In genomic region chr5:32588136-32588535, GRCm38 (mm10) we compare ENCODE assay signal across 9 mouse cellular contexts. TPM values are rescaled to one million over a fixed set of nuclear protein-coding genes. Genes with fewer than 3 reads are reported as not detected.
DNase-seq lines count a peak whose midpoint lies in the region; ATAC-seq and TF ChIP-seq lines count a peak whose summit lies in the region.
"Had no signal": no experiment of that assay in that cellular context is flagged by ENCODE, and none has a peak within 500 bp of the region (broad histone marks: within the 10 kb centered on the region; RNA-seq: fewer than 3 reads in every experiment).

No protein-coding gene starts in this region.

- no peak overlapping the region for H3K4me3 ChIP-seq in hindbrain, embryonic 10.5 days
- no peak overlapping the region for H3K4me3 ChIP-seq in hindbrain, embryonic 12.5 days
- H3K4me3 ChIP-seq in MEL (ENCODE audit: control insufficient read depth in 1 of 2, insufficient read depth in 1 of 2, low read depth in 2 of 2, low read length in 2 of 2): no peak overlapping the region
- no peak overlapping the region for H3K4me3 ChIP-seq in gastrocnemius, adult 2 months
- H3K4me3 ChIP-seq: megakaryocyte, embryonic 14.5 days had no signal

- TF ChIP-seq EP300 in MEL (IDR thresholded peaks at IDR 0.05; ENCODE audit: low read depth in 1 of 2, low read length in 2 of 2): no peak

- H3K4me2 ChIP-seq in hindbrain, embryonic 12.5 days (replicated peaks): no peak overlapping the region

- no peak overlapping the region for H3K27ac ChIP-seq in hindbrain, embryonic 10.5 days
- no peak overlapping the region for H3K27ac ChIP-seq in hindbrain, embryonic 12.5 days
- H3K27ac ChIP-seq in MEL (ENCODE audit: control insufficient read depth, low read depth, low read length): no peak overlapping the region
- no peak overlapping the region for H3K27ac ChIP-seq in gastrocnemius, adult 2 months

- WGBS in hindbrain, embryonic 10.5 days: 12% methylated on average over 5 of the region's 5 CpGs
- 20% methylated on average over 5 of the region's 5 CpGs for WGBS in hindbrain, embryonic 12.5 days

- no peak overlapping the region for H3K9ac ChIP-seq in hindbrain, embryonic 12.5 days
- H3K9ac ChIP-seq in MEL (ENCODE audit: control insufficient read depth, low read depth, low read length, poor library complexity, severe bottlenecking): no peak overlapping the region

- H3K36me3 ChIP-seq in hindbrain, embryonic 10.5 days: no peaks in the 10 kb centered on the region
- H3K36me3 ChIP-seq in hindbrain, embryonic 12.5 days: no peaks in the 10 kb centered on the region
- no peaks in the 10 kb centered on the region for H3K36me3 ChIP-seq in MEL (ENCODE audit: control insufficient read depth in 1 of 2, insufficient read depth in 2 of 2, low read length in 2 of 2)

- DNase-seq in hindbrain, embryonic 10.5 days (ENCODE audit: low spot score): peak; percentile 43
- DNase-seq in MEL (ENCODE audit: low read depth, low spot score): peak; percentile 42
- DNase-seq in cerebellum, adult 9-11 months: peak; percentile 16
- peak; percentile 44 for DNase-seq in gastrocnemius, adult 2 months
- peak; percentile 34 to 79 for DNase-seq in layer of hippocampus, postnatal 14 days (ENCODE audit: low spot score in 2 of 2)
- DNase-seq in mesoderm, embryonic 11.5 days (ENCODE audit: low read depth, low spot score): peak; percentile 64
- peak; percentile 49 for DNase-seq in thymus, postnatal 14 days

- ATAC-seq in hindbrain, embryonic 12.5 days (ENCODE audit: low FRiP score): no peak

- 0 out of 2 replicates have a peak, but pooled peaks cover 3% of the 10 kb centered on the region for H3K9me3 ChIP-seq in hindbrain, embryonic 10.5 days
- H3K9me3 ChIP-seq in hindbrain, embryonic 12.5 days (replicated peaks): no peaks in the 10 kb centered on the region
- H3K9me3 ChIP-seq in MEL (replicated peaks; ENCODE audit: insufficient read depth, low read length): no peaks in the 10 kb centered on the region

- no peak for TF ChIP-seq POLR2A in MEL (IDR thresholded peaks at IDR 0.05; ENCODE audit: control insufficient read depth in 1 of 2, insufficient read depth in 1 of 2, low read depth in 1 of 2, low read length in 2 of 2, poor library complexity in 1 of 2)

- H3K4me1 ChIP-seq in hindbrain, embryonic 10.5 days (replicated peaks): no peaks in the 10 kb centered on the region
- no peaks in the 10 kb centered on the region for H3K4me1 ChIP-seq in hindbrain, embryonic 12.5 days
- H3K4me1 ChIP-seq in MEL (ENCODE audit: control insufficient read depth in 1 of 2, insufficient read depth in 2 of 2, low read length in 2 of 2): no peaks in the 10 kb centered on the region
- H3K4me1 ChIP-seq: megakaryocyte, embryonic 14.5 days had no signal

- intact Hi-C loops in gastrocnemius, adult 2 months (cut with DNase I): loop anchor here (5.0 kb wide), 1 partner anchor 124 kb away; no protein-coding TSS in a partner anchor

- TF ChIP-seq CTCF in MEL (IDR thresholded peaks at IDR 0.05 in 2 of 3, conservative IDR thresholded peaks at IDR 0.05 in 1 of 3; ENCODE audit: control insufficient read depth in 1 of 3, insufficient read depth in 1 of 3, low read depth in 2 of 3, low read length in 3 of 3, poor library complexity in 1 of 3, severe bottlenecking in 1 of 3): peak; percentile 21 to 62 (median 57); a peak in 5 of 6 replicates
- TF ChIP-seq CTCF in gastrocnemius, adult 2 months (IDR thresholded peaks at IDR 0.05): peak; percentile 79

- H3K79me2 ChIP-seq in MEL (ENCODE audit: control insufficient read depth, insufficient read depth, low read length, poor library complexity): no peaks in the 10 kb centered on the region

- peak; percentile 60 for TF ChIP-seq RAD21 in MEL (IDR thresholded peaks at IDR 0.05; ENCODE audit: low read depth, low read length)

- no peaks in the 10 kb centered on the region for H3K27me3 ChIP-seq in hindbrain, embryonic 10.5 days (ENCODE audit: insufficient read depth, poor library complexity, severe bottlenecking)
- no peaks in the 10 kb centered on the region for H3K27me3 ChIP-seq in hindbrain, embryonic 12.5 days
- peaks cover 2 to 5% of the 10 kb centered on the region in 2 experiments; a peak in 3 of 4 replicates for H3K27me3 ChIP-seq in MEL (ENCODE audit: control insufficient read depth in 1 of 2, insufficient read depth in 2 of 2, low read length in 2 of 2)

TF ChIP-seq in MEL, 35 proteins besides CTCF, POLR2A, EP300 and RAD21:
- TF ChIP-seq ZC3H11A (IDR thresholded peaks at IDR 0.05; ENCODE audit: low read depth, low read length) (0 out of 2 replicates have a peak, but pooled peaks have one; percentile 19), SMC3 (IDR thresholded peaks at IDR 0.05; ENCODE audit: low read depth, low read length) (peak; percentile 65), ETS1 (IDR thresholded peaks at IDR 0.05; ENCODE audit: low read depth, low read length) (no peak)
TF ChIP-seq in MEL: peak in this region for 2.

RNA-seq across cellular contexts. Expression of gene Yes1, which starts 22.8 kb away (rescaled TPM):
- 23.8 and 29.1 TPM in 2 replicates for polyA plus RNA-seq in hindbrain, embryonic 10.5 days (2016; fragmentation: Nextera tagmentation; extraction: Ambion mirVana)
- 34.2 and 37.1 TPM in 2 replicates for polyA plus RNA-seq in hindbrain, embryonic 12.5 days (2016; fragmentation: Nextera tagmentation; extraction: Ambion mirVana)
- not detected in 2 replicates for total RNA-seq in MEL (2012; rRNA removed)
- polyA plus RNA-seq in MEL (2012; ENCODE audit: insufficient read depth in 1 of 2, insufficient read length in 2 of 2, low read depth in 1 of 2, low replicate concordance in 2 of 2, missing spikeins in 1 of 2): not detected
- total RNA-seq in gastrocnemius, adult 2 months (2021): 1 to 10 TPM; 9.1 to 9.8 TPM
- 10 to 100 TPM; 15.9 to 17.4 TPM for total RNA-seq in layer of hippocampus, postnatal 14 days (2021)
